Mouse (Mus musculus) cortical plate, adult 2 months (tissue): ENCODE results near the gene Fgl2.

Source experiments
- CTCF ChIP-seq: fragments of 200-500 bp; IDR thresholded peaks from 2 replicates; pipeline ENCODE4 v1.5.1; 2011; ENCODE audit warnings: mild to moderate bottlenecking, control low read depth, low read length; ENCODE audit not compliant: insufficient read depth; ENCODE audit errors: extremely low read depth
- POLR2A ChIP-seq: fragments of 200-500 bp; IDR thresholded peaks from 2 replicates; pipeline ENCODE4 v1.6.1; 2011; ENCODE audit warnings: mild to moderate bottlenecking, low read length, control low read depth; ENCODE audit not compliant: insufficient read depth; ENCODE audit errors: extremely low read depth

DNA sequence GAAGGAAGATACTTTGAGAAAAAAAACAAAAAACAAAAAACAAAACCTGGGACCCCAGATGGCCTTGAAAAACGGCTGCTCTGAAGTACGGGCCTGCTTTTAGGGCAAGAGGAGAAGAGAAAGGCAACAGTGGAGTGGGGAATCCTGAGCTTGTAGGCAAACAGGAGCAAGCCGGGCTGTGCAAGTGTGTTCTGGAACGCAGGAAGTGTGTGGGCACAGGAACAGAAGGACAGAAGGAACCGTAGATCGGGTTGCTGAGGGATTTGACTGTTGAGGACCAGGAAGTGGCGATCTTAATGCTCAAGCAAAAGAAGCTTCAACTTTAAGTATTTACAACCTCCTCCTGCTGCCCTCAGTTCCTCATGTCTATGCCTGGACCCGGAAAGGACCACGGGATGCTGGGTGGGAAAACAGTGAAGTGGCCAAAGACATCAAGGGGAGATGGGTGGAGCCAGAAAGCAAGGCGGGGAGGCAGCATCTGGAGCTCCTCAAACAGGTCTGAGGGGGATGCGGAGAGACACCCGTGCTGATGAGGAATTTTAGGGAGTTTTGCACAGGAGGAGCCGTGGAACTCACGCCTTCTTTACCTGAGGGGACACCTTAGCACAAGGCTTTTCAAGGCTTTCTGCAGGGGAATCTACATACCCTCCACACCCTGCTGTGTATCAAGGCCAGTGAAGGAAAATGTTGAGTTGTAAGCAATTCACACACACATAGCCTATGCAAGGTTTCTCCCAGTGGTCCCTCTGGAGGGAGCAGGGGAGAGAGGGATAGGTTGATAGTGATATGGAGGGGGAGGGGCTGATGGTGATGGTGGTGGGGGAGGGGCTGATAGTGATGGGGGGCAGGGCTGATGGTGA lies 11.2 kb downstream of the Fgl2 start:
- TF ChIP-seq POLR2A = no peak
- TF ChIP-seq CTCF = no peak
